Mouse (Mus musculus): Measurements from ENCODE around the gene Ddx39.

The Ddx39 gene

GRCm38 (mm10) chr8:83765663-83766062 is 50.7 kb downstream of the Ddx39 start:
- in situ Hi-C loops (cut with MboI): no loop called here

GRCm38 (mm10) chr8:83767442-83767841 is 52.5 kb downstream of the Ddx39 start:
- in situ Hi-C loops (cut with MboI): no loop called here

GRCm38 (mm10) chr8:83768526-83768925 is 53.5 kb downstream of the Ddx39 start:
- in situ Hi-C loops (cut with MboI): no loop called here

DNA sequence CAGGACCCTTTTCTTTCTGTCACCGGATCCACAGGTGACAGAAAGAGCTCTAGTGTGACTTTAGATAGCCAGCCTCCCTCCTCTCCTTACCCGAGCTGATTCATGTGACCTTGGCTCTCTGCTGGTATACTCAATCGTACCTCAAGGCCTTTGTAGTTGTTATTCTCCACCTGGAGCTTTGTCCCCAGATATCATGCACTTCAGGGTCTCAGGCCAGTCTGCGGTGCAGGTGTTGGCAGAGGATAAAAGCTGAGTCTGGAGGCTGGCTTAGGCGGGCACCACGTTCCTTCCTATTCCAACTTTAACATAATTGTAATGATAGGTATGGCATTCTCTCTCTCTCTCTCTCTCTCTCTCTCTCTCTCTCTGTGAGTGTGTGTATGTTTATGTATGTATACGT is 54.7 kb downstream of the Ddx39 start:
- in situ Hi-C loops (cut with MboI): no loop called here

DNA sequence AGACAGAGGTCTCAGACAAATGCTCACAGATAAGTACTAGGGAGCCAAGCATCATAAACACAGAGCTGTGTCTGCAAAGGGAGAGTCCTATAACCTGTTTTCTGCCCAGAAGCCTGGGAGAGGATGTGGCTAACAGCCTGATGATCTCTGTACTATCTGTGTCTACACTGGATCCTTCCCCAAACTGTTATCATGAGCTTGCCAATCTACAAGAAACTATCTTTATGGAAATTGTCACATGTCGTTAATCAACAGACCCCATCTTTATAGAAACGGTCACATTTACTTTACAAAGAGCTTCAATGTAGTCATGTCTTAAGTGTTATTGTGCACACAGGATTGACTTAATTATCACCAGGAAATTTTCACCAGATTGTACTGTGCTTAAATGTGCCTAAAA is 55.7 kb downstream of the Ddx39 start:
- in situ Hi-C loops (cut with MboI): no loop called here

DNA sequence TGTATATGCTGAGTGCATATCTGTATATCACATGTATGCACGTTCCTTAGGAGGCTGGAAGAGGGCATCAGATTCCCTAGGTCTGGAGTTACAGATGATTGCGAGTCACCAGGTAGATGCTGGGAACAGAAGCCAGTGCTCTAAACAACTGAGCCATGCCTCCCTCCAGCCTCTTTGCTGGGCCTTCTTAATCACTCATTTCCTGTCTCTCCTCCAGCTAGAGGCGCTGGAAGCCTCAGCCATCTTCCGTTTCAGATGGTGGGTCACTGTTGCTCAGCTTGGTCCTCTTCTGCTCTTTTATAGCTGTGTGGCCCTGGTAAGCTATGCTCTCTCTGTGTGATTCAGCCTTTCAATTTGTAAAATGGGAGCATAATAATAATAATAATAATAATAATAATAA is 56.8 kb downstream of the Ddx39 start:
- in situ Hi-C loops (cut with MboI): no loop called here

GRCm38 (mm10) chr8:83772701-83773451 is 57.9 kb downstream of the Ddx39 start:
- in situ Hi-C loops (cut with MboI): no loop called here

GRCm38 (mm10) chr8:83773452-83773846 is 58.5 kb downstream of the Ddx39 start:
- in situ Hi-C loops (cut with MboI): no loop called here

DNA sequence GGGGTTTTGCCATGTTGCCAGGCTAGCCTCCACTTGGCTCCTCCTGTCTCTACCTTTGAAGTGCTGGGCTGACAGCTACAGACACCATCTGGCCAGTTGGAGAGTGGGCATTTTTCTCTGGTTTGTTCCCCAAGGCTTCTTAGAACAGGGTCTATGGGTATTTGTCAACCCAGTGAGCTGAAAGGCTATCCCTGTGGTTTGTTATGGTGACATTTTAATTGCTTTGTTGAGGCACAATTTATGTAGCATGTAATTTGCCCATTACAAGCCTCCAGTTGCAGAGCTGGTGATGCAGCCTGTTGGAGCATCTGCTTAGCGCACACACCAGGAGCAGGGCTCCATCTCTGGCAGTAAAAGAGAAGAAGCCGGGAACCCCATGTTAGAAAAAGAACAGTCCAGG is 59.2 kb downstream of the Ddx39 start:
- in situ Hi-C loops (cut with MboI): no loop called here

Data from mature B cell (primary cell).